Mouse (Mus musculus): Measurements from ENCODE around the gene Tmem156.

Tmem156 gene

GRCm38 (mm10) chr5:65047285-65047855 is 44.6 kb downstream of the Tmem156 start:
- no peak for DNase-seq (ENCODE audit: low read depth, low spot score)

GRCm38 (mm10) chr5:65046442-65047284 is 45.3 kb downstream of the Tmem156 start:
- DNase-seq (ENCODE audit: low read depth, low spot score), result no peak

GRCm38 (mm10) chr5:65045642-65046370 is 46.1 kb downstream of the Tmem156 start:
- DNase-seq (ENCODE audit: low read depth, low spot score), result peak; percentile 59

DNA sequence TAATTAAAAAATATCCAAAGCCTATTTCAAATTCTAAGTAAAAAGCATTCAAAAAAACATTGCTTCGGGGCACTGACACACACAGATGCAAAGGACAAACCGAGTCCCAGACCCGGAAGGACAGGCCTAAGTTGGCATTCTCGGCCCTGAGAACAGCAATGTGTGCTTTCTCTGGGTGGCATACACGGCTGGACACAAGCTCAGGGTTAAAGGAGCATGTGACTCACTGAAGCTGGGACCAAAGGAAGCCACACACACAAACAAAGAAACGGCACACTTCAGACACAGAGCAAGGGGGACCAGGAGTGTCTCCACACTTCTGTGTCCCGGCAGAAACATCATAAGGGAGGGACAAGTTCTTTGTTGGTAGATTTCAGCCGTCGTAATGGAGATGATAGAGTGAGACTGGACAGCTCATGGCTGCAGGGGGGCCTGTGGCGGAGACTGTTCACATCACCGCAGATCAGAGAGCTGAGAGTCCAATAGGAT is 48.5 kb downstream of the Tmem156 start:
- no peak for DNase-seq (ENCODE audit: low read depth, low spot score)

- no peak for DNase-seq (ENCODE audit: low read depth, low spot score)
These were observed 51.5 kb downstream of the Tmem156 start for GRCm38 (mm10) chr5:65040463-65040862.

DNA sequence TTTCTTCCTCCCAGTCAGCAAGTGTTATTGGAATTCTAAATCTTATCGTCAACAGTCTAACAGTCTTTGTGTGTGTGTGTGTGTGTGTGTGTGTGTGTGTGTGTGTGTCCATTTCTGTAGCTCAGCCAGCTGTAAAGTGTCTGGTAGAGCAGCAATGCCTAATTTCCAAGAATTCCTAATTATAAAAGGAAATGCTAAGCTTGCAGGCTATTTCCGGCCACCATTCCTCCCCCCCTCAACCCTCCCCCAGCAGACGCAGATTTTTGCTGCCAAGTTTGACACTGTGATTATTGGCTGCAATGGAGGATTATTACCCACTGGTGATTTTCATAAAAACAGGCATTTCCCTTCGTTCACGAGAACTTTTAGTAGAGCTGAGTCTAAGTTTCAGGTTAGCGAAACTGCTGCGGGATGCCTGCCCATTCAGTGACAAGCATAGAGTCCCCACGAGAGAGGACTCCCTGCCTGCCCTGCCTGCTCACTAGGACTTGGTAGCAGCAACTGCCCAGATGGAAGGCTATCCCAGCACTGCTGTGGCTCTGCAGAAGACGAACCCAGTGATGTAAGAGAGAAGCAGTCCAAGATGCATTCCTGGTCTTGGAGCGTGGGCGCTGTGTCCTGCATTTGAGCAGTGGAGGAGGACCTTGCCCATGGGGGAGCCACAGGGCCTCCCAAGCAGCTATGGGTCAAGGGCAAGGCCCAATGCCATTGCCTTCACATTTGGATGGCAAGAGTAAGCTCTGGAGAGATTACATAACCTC is 52.9 kb downstream of the Tmem156 start:
- no peak for DNase-seq (ENCODE audit: low read depth, low spot score)

GRCm38 (mm10) chr5:65038305-65038704 is 53.6 kb downstream of the Tmem156 start:
- DNase-seq (ENCODE audit: low read depth, low spot score), result no peak

- DNase-seq (ENCODE audit: low read depth, low spot score), result no peak
These were observed 55.3 kb downstream of the Tmem156 start for GRCm38 (mm10) chr5:65036597-65036996.

DNA sequence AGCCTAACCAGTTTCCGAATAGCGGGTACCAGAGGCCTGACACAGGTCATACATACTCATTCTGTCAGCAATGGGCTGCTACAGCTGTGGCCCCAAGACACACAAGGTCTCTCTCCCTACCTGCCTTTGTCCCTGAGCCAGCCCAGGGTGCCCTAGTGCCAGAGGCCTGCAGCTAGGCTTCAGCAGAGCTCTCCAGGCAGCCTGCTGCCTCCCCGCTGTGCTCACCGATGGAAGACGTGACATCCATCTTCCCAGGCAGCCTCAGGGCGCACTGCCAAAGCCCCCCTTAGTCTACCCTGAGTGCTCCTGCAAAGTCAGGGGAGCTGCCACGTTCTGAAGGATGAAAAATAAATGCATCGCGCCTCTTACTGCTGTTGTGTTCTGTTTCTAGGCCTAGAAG is 63.9 kb downstream of the Tmem156 start:
- DNase-seq (ENCODE audit: low read depth, low spot score), result no peak

DNA sequence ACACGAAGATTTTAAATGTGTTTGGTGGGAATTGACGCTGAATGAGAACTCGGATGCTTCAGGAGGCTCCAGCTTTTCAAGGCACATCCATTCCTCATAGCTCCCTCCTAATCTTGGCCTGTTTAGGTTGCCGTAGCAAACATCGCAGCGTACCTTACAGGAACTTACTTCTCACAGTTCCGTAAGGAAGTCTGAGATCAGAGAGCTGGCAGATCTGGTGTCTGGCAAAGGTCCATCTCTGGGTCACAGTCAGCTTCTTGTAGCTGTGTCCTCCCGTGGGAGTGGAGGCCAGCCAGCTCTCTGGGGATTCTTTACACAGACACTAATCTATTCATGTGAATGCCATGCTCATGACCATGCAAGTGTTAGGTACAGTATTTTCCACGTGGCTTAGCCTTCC is 65.2 kb downstream of the Tmem156 start:
- DNase-seq (ENCODE audit: low read depth, low spot score), result no peak

GRCm38 (mm10) chr5:65025916-65026315 is 66.0 kb downstream of the Tmem156 start:
- DNase-seq (ENCODE audit: low read depth, low spot score), result no peak

DNA sequence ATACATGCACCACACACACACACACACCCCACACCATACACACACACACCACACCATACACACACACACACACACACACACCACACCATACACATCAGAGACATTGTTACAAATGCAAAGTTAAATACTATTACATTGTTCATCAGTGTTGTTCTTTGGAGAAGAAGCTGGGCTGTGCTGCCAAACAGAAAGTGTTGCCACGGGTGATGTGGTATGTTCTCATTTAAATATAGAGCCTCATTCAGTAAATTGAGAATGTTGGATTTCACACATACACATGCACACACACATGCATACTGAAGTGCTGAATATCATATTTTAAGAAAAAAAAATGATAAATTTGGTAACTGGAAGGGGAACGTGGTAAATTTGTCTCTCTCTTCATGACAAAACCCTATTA is 67.3 kb downstream of the Tmem156 start:
- DNase-seq (ENCODE audit: low read depth, low spot score), result no peak

DNA sequence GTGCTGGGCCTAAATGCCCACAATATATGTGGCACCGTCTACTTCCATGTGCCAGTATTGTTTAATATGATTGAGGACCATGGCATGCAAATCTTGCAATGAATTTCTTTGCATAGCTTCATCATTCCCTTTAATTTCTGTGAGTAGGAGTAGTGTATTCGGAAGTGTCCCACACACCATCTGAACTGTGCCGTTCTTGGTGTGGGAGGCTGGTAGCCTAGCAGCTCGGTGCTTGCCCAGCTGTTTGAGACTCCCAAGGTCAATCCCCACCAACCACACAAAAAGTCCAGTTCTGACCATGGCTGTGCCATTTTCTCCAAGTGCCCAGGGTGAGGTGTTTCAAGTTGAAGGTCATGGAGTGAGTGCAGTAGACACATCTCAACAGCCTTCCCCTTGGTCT is 69.9 kb downstream of the Tmem156 start:
- DNase-seq (ENCODE audit: low read depth, low spot score), result no peak

- DNase-seq (ENCODE audit: low read depth, low spot score), result no peak
These were observed 72.1 kb downstream of the Tmem156 start for GRCm38 (mm10) chr5:65019823-65020222.

- DNase-seq (ENCODE audit: low read depth, low spot score), result no peak
These were observed 72.8 kb downstream of the Tmem156 start for GRCm38 (mm10) chr5:65019109-65019508.

DNA sequence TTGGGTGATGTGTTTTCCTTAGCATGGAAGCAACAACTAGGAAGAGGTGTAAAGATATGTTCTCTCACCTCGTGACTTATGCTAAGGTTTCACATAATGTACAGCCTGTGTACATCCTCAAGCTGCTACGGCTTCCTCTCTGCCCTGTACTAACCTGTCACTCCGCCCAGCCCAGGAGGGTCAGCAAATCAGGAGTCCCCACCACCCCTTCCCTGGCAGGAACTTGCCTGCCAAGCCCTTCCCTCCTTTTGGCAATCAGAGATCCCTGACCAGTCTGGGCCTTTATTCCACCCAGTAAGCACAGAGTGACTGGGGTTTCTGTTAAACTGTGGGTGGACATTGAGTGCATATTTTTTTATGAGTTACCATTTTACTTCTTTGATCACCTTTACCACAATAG is 76.4 kb downstream of the Tmem156 start:
- no peak for DNase-seq (ENCODE audit: low read depth, low spot score)

DNA sequence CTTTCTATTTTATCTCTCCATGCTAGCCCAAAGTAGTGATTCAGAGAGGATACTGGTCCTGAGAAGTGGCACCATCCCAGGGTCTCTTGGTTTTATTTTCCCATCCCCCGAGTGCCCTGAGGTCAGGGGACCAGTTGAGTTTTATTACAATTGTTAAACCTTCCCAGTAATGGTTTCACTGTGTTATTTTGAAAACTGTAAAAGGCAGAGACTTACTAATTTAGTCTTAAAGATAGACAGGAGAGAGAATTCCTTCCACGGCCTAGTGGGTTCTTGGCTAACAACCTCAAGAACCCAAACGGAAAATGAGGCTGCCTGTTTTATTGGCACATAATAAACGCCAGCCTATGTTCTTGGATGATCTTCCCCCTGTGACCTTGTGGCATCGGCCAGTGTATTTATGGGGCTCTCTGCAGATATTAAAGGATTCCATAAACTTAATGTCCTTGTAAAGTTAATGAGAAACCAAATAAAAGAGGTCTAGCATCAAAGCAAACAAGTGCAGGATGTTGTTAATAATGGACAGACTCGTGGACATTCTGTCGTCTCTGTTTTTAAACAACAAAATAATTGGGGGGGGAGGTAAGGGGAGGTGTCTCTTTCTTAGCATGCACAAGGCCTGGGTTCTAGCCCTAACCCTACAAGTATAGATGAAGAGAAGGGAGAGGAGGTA is 79.9 kb downstream of the Tmem156 start:
- no peak for DNase-seq (ENCODE audit: low read depth, low spot score)

GRCm38 (mm10) chr5:65006011-65006491 is 85.9 kb downstream of the Tmem156 start:
- no peak for DNase-seq (ENCODE audit: low read depth, low spot score)

DNA sequence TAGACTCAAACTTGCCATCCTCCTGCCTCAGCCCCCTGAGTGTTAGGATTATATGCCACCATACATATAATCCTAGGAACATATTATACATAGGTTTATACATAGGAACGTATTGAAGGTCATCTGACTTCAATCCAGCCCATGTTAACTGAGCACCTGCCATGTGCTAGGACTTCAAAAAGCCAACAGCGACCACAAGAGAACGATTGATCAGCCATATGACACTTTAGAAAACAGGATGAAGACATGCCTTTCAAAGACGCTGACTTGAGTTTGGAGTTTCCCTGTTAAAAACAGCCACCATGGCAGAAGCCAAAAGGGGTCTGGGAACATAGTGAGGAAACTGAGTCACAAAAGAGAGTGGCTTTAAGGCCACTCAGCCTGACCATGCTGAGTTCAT is 86.7 kb downstream of the Tmem156 start:
- DNase-seq (ENCODE audit: low read depth, low spot score), result no peak
